Mouse (Mus musculus) heart, embryonic 12.5 days (tissue): Measurements from ENCODE around the gene Lcor. TPM values are rescaled to one million over a fixed set of nuclear protein-coding genes. Genes with fewer than 3 reads are reported as not detected.

ENCODE experiments used
- ATAC-seq: fragments of 200-750 bp; cut with Nextera tagmentation; 2 replicates; pipeline ENCODE4 v1.8.0; 2017; ENCODE audit warnings: moderate TSS enrichment, moderate library complexity; ENCODE audit not compliant: insufficient number of reproducible peaks, low FRiP score
- H3K27ac ChIP-seq: fragments of 300-500 bp; sonication (generic); 2 replicates; pipeline ENCODE4 v1.5.1; 2016; ENCODE audit warnings: mild to moderate bottlenecking, moderate library complexity; ENCODE audit not compliant: poor library complexity, severe bottlenecking
- H3K27me3 ChIP-seq: fragments of 300-500 bp; sonication (generic); replicated peaks from 2 replicates; pipeline ENCODE4 v1.6.1; 2016; ENCODE audit warnings: mild to moderate bottlenecking, moderate library complexity
- H3K36me3 ChIP-seq: fragments of 300-500 bp; sonication (generic); 2 replicates; pipeline ENCODE4 v1.6.1; 2016; ENCODE audit warnings: mild to moderate bottlenecking, moderate library complexity
- H3K4me1 ChIP-seq: fragments of 300-500 bp; sonication (generic); replicated peaks from 2 replicates; pipeline ENCODE4 v1.6.1; 2016; ENCODE audit warnings: mild to moderate bottlenecking
- H3K4me2 ChIP-seq: fragments of 300-500 bp; sonication (generic); 2 replicates; pipeline ENCODE4 v1.6.1; 2016; ENCODE audit warnings: mild to moderate bottlenecking, moderate library complexity
- H3K4me3 ChIP-seq: fragments of 300-500 bp; sonication (generic); 2 replicates; pipeline ENCODE4 v1.5.1; 2016; ENCODE audit warnings: mild to moderate bottlenecking
- H3K9ac ChIP-seq: fragments of 300-500 bp; sonication (generic); 2 replicates; pipeline ENCODE4 v1.6.1; 2016; ENCODE audit warnings: mild to moderate bottlenecking, moderate library complexity
- H3K9me3 ChIP-seq: fragments of 300-500 bp; sonication (generic); replicated peaks from 2 replicates; pipeline ENCODE4 v1.6.1; 2016; ENCODE audit warnings: mild to moderate bottlenecking, moderate library complexity
- WGBS: fragments of 180-500 bp; shearing (Covaris S2); methylation state at CpG from one replicate; pipeline ENCODE4 v1.1.7; 2016; 5-methylcytosine and 5-hydroxymethylcytosine counted together
- polyA plus RNA-seq: library from polyadenylated mRNA; unstranded; fragments of >200 nt; fragmentation: Nextera tagmentation; extraction: Ambion mirVana; gene quantifications from 2 replicates; pipeline ENCODE4 v1.2.1, GENCODE M21; 2016

Lcor gene
- polyA plus RNA-seq, 1 experiment from 2014 or later = 14.0 TPM

- H3K4me2 ChIP-seq = no peak overlapping the region
- peaks cover 16% of the 10 kb centered on the region for H3K4me1 ChIP-seq
- WGBS = 82% methylated on average over 1 of the region's 1 CpGs
- peaks cover 2% of the 10 kb centered on the region; the same call in 1 of the 2 replicates for H3K9me3 ChIP-seq
- H3K9ac ChIP-seq = no peak overlapping the region
- ATAC-seq = no peak
- no peaks in the 10 kb centered on the region for H3K36me3 ChIP-seq
- no peak overlapping the region for H3K27ac ChIP-seq
- H3K4me3 ChIP-seq = no peak overlapping the region
- no peaks in the 10 kb centered on the region for H3K27me3 ChIP-seq
These were observed 33.1 kb downstream of the Lcor start for GRCm38 (mm10) chr19:41515549-41515948.

- no peak for ATAC-seq
- Histone ChIP-seq H3K36me3 (no peaks in the 10 kb centered on the region), H3K9me3 (no peaks in the 10 kb centered on the region), H3K4me2 (no peak overlapping the region), H3K4me1 (peaks cover 16% of the 10 kb centered on the region), H3K27me3 (no peaks in the 10 kb centered on the region), H3K27ac (no peak overlapping the region), H3K4me3 (no peak overlapping the region), H3K9ac (no peak overlapping the region)
- 90% methylated on average over 3 of the region's 3 CpGs for WGBS
These were observed 34.6 kb downstream of the Lcor start for GRCm38 (mm10) chr19:41517006-41517405.

GRCm38 (mm10) chr19:41519121-41519520 lies 36.7 kb downstream of the Lcor start:
- no peak overlapping the region for H3K4me3 ChIP-seq
- ATAC-seq = no peak
- H3K9ac ChIP-seq = no peak overlapping the region
- no peak overlapping the region for H3K4me2 ChIP-seq
- H3K36me3 ChIP-seq = no peaks in the 10 kb centered on the region
- 70% methylated on average over 6 of the region's 6 CpGs for WGBS
- no peaks in the 10 kb centered on the region for H3K9me3 ChIP-seq
- H3K27me3 ChIP-seq = no peaks in the 10 kb centered on the region
- no peak overlapping the region for H3K27ac ChIP-seq
- peaks cover 24% of the 10 kb centered on the region for H3K4me1 ChIP-seq

DNA sequence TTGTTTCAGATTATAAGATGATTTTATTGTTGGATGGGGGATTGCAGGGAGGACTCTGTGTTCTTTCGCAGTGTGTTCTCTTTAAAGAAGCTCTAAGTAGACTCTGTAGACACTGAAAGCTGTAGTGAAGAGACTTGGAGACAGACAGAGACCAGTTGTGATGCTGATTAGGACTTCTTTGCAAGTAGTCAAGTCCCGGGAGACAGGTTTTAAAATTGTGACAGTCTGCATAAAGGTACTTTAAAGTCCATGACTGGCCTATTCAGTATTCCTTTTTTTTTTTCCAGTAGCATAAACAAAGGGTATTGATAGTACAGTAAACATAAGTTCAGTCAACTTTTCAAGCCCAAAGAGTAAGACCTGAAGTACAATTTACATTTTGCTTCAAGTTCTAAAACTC lies 39.8 kb downstream of the Lcor start:
- Histone ChIP-seq H3K4me2 (no peak overlapping the region), H3K9ac (no peak overlapping the region), H3K36me3 (no peaks in the 10 kb centered on the region), H3K4me3 (no peak overlapping the region), H3K9me3 (no peaks in the 10 kb centered on the region), H3K4me1 (peaks cover 20% of the 10 kb centered on the region), H3K27me3 (no peaks in the 10 kb centered on the region), H3K27ac (no peak overlapping the region)
- ATAC-seq = no peak
- 59% methylated on average over 2 of the region's 2 CpGs for WGBS

- no peak overlapping the region for H3K9ac ChIP-seq
- no peak for ATAC-seq
- H3K4me1 ChIP-seq = peaks cover 20% of the 10 kb centered on the region
- no peaks in the 10 kb centered on the region for H3K9me3 ChIP-seq
- no peak overlapping the region for H3K4me3 ChIP-seq
- H3K36me3 ChIP-seq = no peaks in the 10 kb centered on the region
- 40% methylated on average over 3 of the region's 3 CpGs for WGBS
- no peak overlapping the region for H3K4me2 ChIP-seq
- no peaks in the 10 kb centered on the region for H3K27me3 ChIP-seq
- 0 out of 2 replicates have a peak overlapping the region, but pooled peaks have one; percentile 21 for H3K27ac ChIP-seq
These were observed 41.5 kb downstream of the Lcor start for GRCm38 (mm10) chr19:41523798-41524563.

GRCm38 (mm10) chr19:41529169-41529568 lies 46.7 kb downstream of the Lcor start:
- no peak overlapping the region for H3K4me3 ChIP-seq
- H3K36me3 ChIP-seq = peaks cover 4% of the 10 kb centered on the region; the same call in 1 of the 2 replicates
- H3K9ac ChIP-seq = no peak overlapping the region
- no peak for ATAC-seq
- WGBS = 93% methylated on average over 3 of the region's 3 CpGs
- no peaks in the 10 kb centered on the region for H3K27me3 ChIP-seq
- peaks cover under 1% of the 10 kb centered on the region; the same call in 1 of the 2 replicates for H3K4me1 ChIP-seq
- H3K4me2 ChIP-seq = no peak overlapping the region
- no peak overlapping the region for H3K27ac ChIP-seq
- no peaks in the 10 kb centered on the region for H3K9me3 ChIP-seq

GRCm38 (mm10) chr19:41534021-41534420 lies 51.6 kb downstream of the Lcor start:
- no peak overlapping the region for H3K4me2 ChIP-seq
- no peak overlapping the region for H3K4me3 ChIP-seq
- 85% methylated on average over 3 of the region's 3 CpGs for WGBS
- no peak for ATAC-seq
- no peak overlapping the region for H3K9ac ChIP-seq
- H3K9me3 ChIP-seq = no peaks in the 10 kb centered on the region
- no peaks in the 10 kb centered on the region for H3K27me3 ChIP-seq
- no peaks in the 10 kb centered on the region for H3K4me1 ChIP-seq
- H3K36me3 ChIP-seq = peaks cover 15% of the 10 kb centered on the region
- no peak overlapping the region for H3K27ac ChIP-seq

GRCm38 (mm10) chr19:41556981-41557380 lies 74.5 kb downstream of the Lcor start:
- H3K27ac ChIP-seq = no peak overlapping the region
- no peak overlapping the region for H3K4me3 ChIP-seq
- no peak for ATAC-seq
- H3K4me2 ChIP-seq = no peak overlapping the region
- H3K9ac ChIP-seq = no peak overlapping the region
- WGBS = 82% methylated on average over 4 of the region's 4 CpGs
- no peaks in the 10 kb centered on the region for H3K4me1 ChIP-seq
- no peaks in the 10 kb centered on the region for H3K27me3 ChIP-seq
- H3K36me3 ChIP-seq = peaks cover 35% of the 10 kb centered on the region
- no peaks in the 10 kb centered on the region for H3K9me3 ChIP-seq

DNA sequence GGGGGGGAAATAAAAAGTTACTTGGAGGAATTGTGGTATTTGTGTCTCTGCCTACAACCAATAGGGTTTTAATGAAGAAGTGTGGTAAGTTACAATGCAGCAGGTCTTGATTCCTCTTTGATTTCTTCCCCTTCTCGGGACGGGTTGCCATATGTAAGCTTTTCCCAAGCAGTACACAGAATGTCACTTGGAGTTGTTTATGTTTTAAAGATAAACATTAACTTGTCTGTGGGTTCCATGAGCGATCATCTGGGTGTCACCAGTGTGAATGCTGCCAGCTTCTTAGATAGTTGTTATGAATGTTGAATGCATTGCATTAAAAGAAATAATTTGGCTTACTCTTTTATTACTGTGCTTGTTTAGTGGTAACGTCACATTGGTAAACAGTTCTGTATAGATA lies 75.1 kb downstream of the Lcor start:
- Histone ChIP-seq H3K9ac (no peak overlapping the region), H3K36me3 (peaks cover 33% of the 10 kb centered on the region), H3K4me1 (no peaks in the 10 kb centered on the region), H3K27ac (no peak overlapping the region), H3K4me3 (no peak overlapping the region), H3K4me2 (no peak overlapping the region), H3K27me3 (no peaks in the 10 kb centered on the region), H3K9me3 (no peaks in the 10 kb centered on the region)
- WGBS = 89% methylated on average over 4 of the region's 4 CpGs
- no peak for ATAC-seq

DNA sequence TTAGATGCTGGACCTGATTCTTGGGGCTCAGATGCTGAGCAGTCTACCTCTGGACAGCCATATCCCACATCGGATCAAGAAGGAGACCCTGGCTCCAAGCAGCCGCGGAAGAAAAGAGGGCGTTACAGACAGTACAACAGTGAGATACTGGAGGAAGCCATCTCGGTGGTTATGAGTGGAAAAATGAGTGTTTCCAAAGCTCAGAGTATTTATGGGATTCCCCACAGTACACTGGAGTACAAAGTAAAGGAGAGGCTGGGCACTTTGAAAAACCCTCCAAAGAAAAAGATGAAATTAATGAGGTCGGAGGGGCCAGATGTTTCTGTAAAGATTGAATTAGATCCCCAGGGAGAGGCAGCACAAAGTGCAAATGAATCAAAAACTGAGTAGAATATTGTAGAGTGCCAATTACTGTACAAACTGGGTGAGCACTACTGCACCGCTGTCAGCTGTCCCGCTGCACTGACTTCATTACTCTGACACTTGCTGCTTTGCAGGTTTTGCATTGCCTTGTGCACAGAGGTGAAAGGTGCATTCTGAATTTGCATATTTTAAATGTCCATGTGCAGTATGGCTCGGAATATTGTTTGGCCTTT lies 76.6 kb downstream of the Lcor start:
- Histone ChIP-seq H3K9ac (no peak overlapping the region), H3K4me2 (no peak overlapping the region), H3K9me3 (no peaks in the 10 kb centered on the region), H3K27ac (no peak overlapping the region), H3K4me1 (0 out of 2 replicates have a peak, but pooled peaks cover 4% of the 10 kb centered on the region), H3K4me3 (no peak overlapping the region), H3K27me3 (no peaks in the 10 kb centered on the region), H3K36me3 (peaks cover 29% of the 10 kb centered on the region)
- WGBS = 91% methylated on average over 9 of the region's 9 CpGs
- no peak for ATAC-seq

GRCm38 (mm10) chr19:41560856-41561255 lies 78.4 kb downstream of the Lcor start:
- Histone ChIP-seq H3K9ac (no peak overlapping the region), H3K4me3 (no peak overlapping the region)
- 92% methylated on average over 3 of the region's 3 CpGs for WGBS

More at GRCm38 (mm10) chr19:41560856-41561255, 78.4 kb downstream of the Lcor start:
- no peaks in the 10 kb centered on the region for H3K9me3 ChIP-seq
- H3K27me3 ChIP-seq = no peaks in the 10 kb centered on the region
- no peak overlapping the region for H3K27ac ChIP-seq
- no peak overlapping the region for H3K4me2 ChIP-seq
- peaks cover 25% of the 10 kb centered on the region for H3K36me3 ChIP-seq
- 0 out of 2 replicates have a peak, but pooled peaks cover 4% of the 10 kb centered on the region for H3K4me1 ChIP-seq
- ATAC-seq = no peak
